Comparison of ENCODE assay signal across 31 mouse cellular contexts in the genomic region with DNA sequence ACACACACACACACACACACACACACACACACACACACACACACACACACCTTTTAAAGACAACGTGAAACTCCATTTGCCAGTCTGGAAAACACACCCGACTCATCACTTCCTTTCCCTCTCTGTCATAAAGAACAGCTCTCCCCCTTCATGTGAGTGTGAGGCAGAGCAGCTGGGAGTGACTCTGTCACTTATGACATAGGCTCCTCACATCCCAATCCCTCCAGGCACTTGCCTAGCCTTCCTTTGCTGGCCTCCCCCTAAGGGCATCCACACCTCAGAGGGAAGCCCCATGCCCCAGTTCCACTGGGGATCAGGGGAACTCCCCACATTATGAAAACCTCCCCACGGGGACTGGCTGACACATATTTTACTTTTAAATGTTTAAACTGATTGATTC.
DNase-seq lines count a peak whose midpoint lies in the region; ATAC-seq lines count a peak whose summit lies in the region.
"Had no signal": no experiment of that assay in that cellular context is flagged by ENCODE, and none has a peak within 500 bp of the region (broad histone marks: within the 10 kb centered on the region; RNA-seq: fewer than 3 reads in every experiment).

No protein-coding gene starts in this region.

- H3K4me2 ChIP-seq in lung, embryonic 15.5 days: no peak overlapping the region
- no peak overlapping the region for H3K4me2 ChIP-seq in midbrain, embryonic 11.5 days
- H3K4me2 ChIP-seq in midbrain, embryonic 14.5 days (ENCODE audit: low read length): no peak overlapping the region
- H3K4me2 ChIP-seq: embryonic facial prominence, embryonic 13.5 days; forebrain, embryonic 12.5 days; forebrain, embryonic 15.5 days; heart, embryonic 12.5 days; heart, embryonic 15.5 days; hindbrain, embryonic 13.5 days had no signal

- no peaks in the 10 kb centered on the region for H3K27me3 ChIP-seq in lung, embryonic 15.5 days
- no peaks in the 10 kb centered on the region for H3K27me3 ChIP-seq in midbrain, embryonic 11.5 days (ENCODE audit: control insufficient read depth, insufficient read depth, low read length)
- H3K27me3 ChIP-seq in midbrain, embryonic 14.5 days (ENCODE audit: control insufficient read depth, insufficient read depth, low read length): no peaks in the 10 kb centered on the region
- H3K27me3 ChIP-seq: CH12.LX; embryonic facial prominence, embryonic 13.5 days; forebrain, embryonic 15.5 days; heart, embryonic 12.5 days; heart, embryonic 15.5 days; hindbrain, embryonic 13.5 days; Patski had no signal

- H3K36me3 ChIP-seq in lung, embryonic 15.5 days: no peaks in the 10 kb centered on the region
- H3K36me3 ChIP-seq in midbrain, embryonic 11.5 days (ENCODE audit: control insufficient read depth, insufficient read depth, low read length): no peaks in the 10 kb centered on the region
- no peaks in the 10 kb centered on the region for H3K36me3 ChIP-seq in midbrain, embryonic 14.5 days (ENCODE audit: control insufficient read depth, insufficient read depth, low read length)
- H3K36me3 ChIP-seq: embryonic facial prominence, embryonic 10.5 days; embryonic facial prominence, embryonic 13.5 days; forebrain, embryonic 12.5 days; forebrain, embryonic 15.5 days; G1E; heart, embryonic 12.5 days; heart, embryonic 15.5 days; hindbrain, embryonic 10.5 days; hindbrain, embryonic 13.5 days had no signal

- H3K4me3 ChIP-seq in lung, embryonic 15.5 days: no peak overlapping the region
- no peak overlapping the region for H3K4me3 ChIP-seq in midbrain, embryonic 11.5 days (ENCODE audit: low read depth, low read length)
- H3K4me3 ChIP-seq in midbrain, embryonic 14.5 days (replicated peaks; ENCODE audit: low read depth, low read length): no peak overlapping the region
- H3K4me3 ChIP-seq: embryonic facial prominence, embryonic 10.5 days; embryonic facial prominence, embryonic 13.5 days; erythroblast, embryonic 14.5 days; forebrain, embryonic 12.5 days; forebrain, embryonic 15.5 days; heart, embryonic 12.5 days; heart, embryonic 15.5 days; hindbrain, embryonic 10.5 days; hindbrain, embryonic 13.5 days had no signal

- ATAC-seq in lung, embryonic 15.5 days (ENCODE audit: borderline replicate concordance, extremely low read depth, low FRiP score, low TSS enrichment): peak; percentile 65; the same call in 1 of the 2 replicates
- ATAC-seq in midbrain, embryonic 11.5 days (ENCODE audit: low FRiP score): no peak
- no peak for ATAC-seq in midbrain, embryonic 14.5 days (ENCODE audit: low FRiP score, low TSS enrichment)
- ATAC-seq: forebrain, embryonic 15.5 days; hindbrain, embryonic 16.5 days; Patski had no signal

- H3K9ac ChIP-seq in lung, embryonic 15.5 days: no peak overlapping the region
- no peak overlapping the region for H3K9ac ChIP-seq in midbrain, embryonic 11.5 days (ENCODE audit: low read length)
- H3K9ac ChIP-seq in midbrain, embryonic 14.5 days (replicated peaks; ENCODE audit: low read length): no peak overlapping the region
- H3K9ac ChIP-seq: embryonic facial prominence, embryonic 13.5 days; forebrain, embryonic 12.5 days; forebrain, embryonic 15.5 days; heart, embryonic 12.5 days; heart, embryonic 15.5 days; hindbrain, embryonic 13.5 days had no signal

- no peak overlapping the region for H3K27ac ChIP-seq in lung, embryonic 15.5 days
- H3K27ac ChIP-seq in midbrain, embryonic 11.5 days (ENCODE audit: low read depth, low read length): no peak overlapping the region
- no peak overlapping the region for H3K27ac ChIP-seq in midbrain, embryonic 14.5 days (replicated peaks; ENCODE audit: low read depth, low read length)
- H3K27ac ChIP-seq: embryonic facial prominence, embryonic 10.5 days; embryonic facial prominence, embryonic 13.5 days; forebrain, embryonic 12.5 days; forebrain, embryonic 15.5 days; heart, embryonic 15.5 days; hindbrain, embryonic 10.5 days; hindbrain, embryonic 13.5 days had no signal

- H3K9me3 ChIP-seq in lung, embryonic 15.5 days: no peaks in the 10 kb centered on the region
- H3K9me3 ChIP-seq in midbrain, embryonic 11.5 days (ENCODE audit: control insufficient read depth, low read length): no peaks in the 10 kb centered on the region; the same call in 1 of the 2 replicates
- no peaks in the 10 kb centered on the region for H3K9me3 ChIP-seq in midbrain, embryonic 14.5 days (ENCODE audit: control insufficient read depth, low read length)
- H3K9me3 ChIP-seq: embryonic facial prominence, embryonic 10.5 days; forebrain, embryonic 15.5 days; heart, embryonic 15.5 days; hindbrain, embryonic 13.5 days had no signal

- DNase-seq in lung, postnatal 14 days: no peak
- DNase-seq in midbrain, embryonic 11.5 days (ENCODE audit: low spot score, missing footprints): peak; percentile 53
- no peak for DNase-seq in midbrain, embryonic 14.5 days
- DNase-seq in retina, postnatal 1 day: peak; percentile 61
- DNase-seq in retina, embryonic 14.5 days (ENCODE audit: low spot score): no peak
- DNase-seq: adrenal gland, postnatal 10 days; adrenal gland, postnatal 36 days; B cell, adult 2 months; cerebellum, adult 11-12 months; cerebellum, adult 8-10 months; cerebellum, postnatal 10 days; cerebellum, postnatal 36 days; embryo, embryonic 11 days; gastrocnemius, postnatal 25 days; heart, adult 18-20 months; heart, postnatal 10 days; heart, postnatal 36 days had no signal

- 33% methylated on average over 3 of the region's 3 CpGs for WGBS in lung, embryonic 15.5 days
- WGBS in midbrain, embryonic 11.5 days: 78% methylated on average over 3 of the region's 3 CpGs
- 65% methylated on average over 3 of the region's 3 CpGs for WGBS in midbrain, embryonic 14.5 days

- no peaks in the 10 kb centered on the region for H3K4me1 ChIP-seq in lung, embryonic 15.5 days
- H3K4me1 ChIP-seq in midbrain, embryonic 11.5 days (ENCODE audit: control insufficient read depth, insufficient read depth, low read length): no peaks in the 10 kb centered on the region
- H3K4me1 ChIP-seq in midbrain, embryonic 14.5 days (ENCODE audit: control insufficient read depth, insufficient read depth, low read length): no peaks in the 10 kb centered on the region
- H3K4me1 ChIP-seq: embryonic facial prominence, embryonic 10.5 days; embryonic facial prominence, embryonic 13.5 days; forebrain, embryonic 12.5 days; forebrain, embryonic 15.5 days; hindbrain, embryonic 10.5 days; hindbrain, embryonic 13.5 days had no signal

Comparison
In these comparisons a context has a peak if more than half of its experiments do, and no peak if none do; other contexts are left out.
1. DNase-seq: peak in midbrain, embryonic 11.5 days (single experiment) and retina, postnatal 1 day (single experiment); none in lung, postnatal 14 days (single experiment), midbrain, embryonic 14.5 days (single experiment) and retina, embryonic 14.5 days (single experiment).